Mouse (Mus musculus): Measurements from ENCODE around the gene Maff.

Gene Maff

GRCm38 (mm10) chr15:79359954-79360353 is 13.5 kb downstream of the Maff start:
- no peak for DNase-seq (ENCODE audit: extremely low read depth, low read depth)

GRCm38 (mm10) chr15:79360371-79360770 is 13.9 kb downstream of the Maff start:
- DNase-seq (ENCODE audit: extremely low read depth, low read depth), result no peak

GRCm38 (mm10) chr15:79361023-79361422 is 14.6 kb downstream of the Maff start:
- DNase-seq (ENCODE audit: extremely low read depth, low read depth), result no peak

GRCm38 (mm10) chr15:79364120-79364519 is 17.7 kb downstream of the Maff start:
- no peak for DNase-seq (ENCODE audit: extremely low read depth, low read depth)

GRCm38 (mm10) chr15:79365068-79365467 is 18.6 kb downstream of the Maff start:
- no peak for DNase-seq (ENCODE audit: extremely low read depth, low read depth)

DNA sequence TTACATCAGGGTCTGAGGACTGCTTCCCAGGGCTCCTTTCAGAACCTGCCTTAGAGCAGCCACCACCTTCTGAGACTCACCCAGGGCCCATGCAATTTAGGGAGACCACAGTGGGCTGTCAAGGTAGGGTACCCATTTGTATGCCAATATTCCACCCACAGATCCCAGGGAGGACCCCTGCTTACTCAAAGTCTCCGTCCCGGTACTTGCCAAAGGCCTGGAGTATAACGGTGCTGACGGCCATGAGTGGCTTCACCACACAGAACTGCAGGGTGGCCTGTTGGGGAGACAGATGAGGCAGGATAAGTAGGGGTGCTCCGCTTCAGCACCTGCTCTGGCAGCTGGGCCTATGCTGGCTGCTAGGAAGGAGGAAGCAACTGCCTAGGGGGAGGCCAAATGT is 20.0 kb downstream of the Maff start:
- no peak for DNase-seq (ENCODE audit: extremely low read depth, low read depth)

- DNase-seq (ENCODE audit: extremely low read depth, low read depth), result no peak
These were observed 21.9 kb downstream of the Maff start for GRCm38 (mm10) chr15:79368313-79368811.

DNA sequence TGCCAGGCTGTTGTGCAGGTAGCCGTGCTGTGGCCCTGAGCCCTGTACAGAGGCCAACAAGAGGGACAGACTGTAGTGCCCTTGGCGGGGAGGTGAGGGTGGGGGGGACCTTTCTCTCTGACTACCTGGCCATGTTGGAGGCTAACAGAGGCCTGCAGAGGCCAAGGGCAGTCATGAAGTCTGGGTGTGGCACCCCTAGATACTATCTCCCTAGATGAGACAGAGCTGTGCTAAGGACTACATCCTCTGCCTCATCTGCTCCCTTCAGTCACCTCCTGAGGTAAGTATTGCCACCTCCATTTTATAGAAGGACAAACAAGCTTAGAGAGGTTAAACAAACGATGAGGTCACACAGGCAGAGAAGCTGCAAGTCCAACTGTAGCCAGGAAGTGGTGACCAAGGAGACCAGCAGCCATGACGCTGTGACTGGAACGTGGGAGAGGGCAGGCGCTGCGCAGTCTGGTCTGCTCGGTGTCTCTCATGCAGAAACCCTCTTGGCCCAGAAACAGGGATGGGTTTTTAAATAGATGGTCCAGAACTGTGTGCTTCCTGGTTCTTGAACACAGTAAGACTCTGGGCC is 22.5 kb downstream of the Maff start:
- DNase-seq (ENCODE audit: extremely low read depth, low read depth), result no peak

GRCm38 (mm10) chr15:79369452-79370280 is 23.2 kb downstream of the Maff start:
- DNase-seq (ENCODE audit: extremely low read depth, low read depth), result no peak

- DNase-seq (ENCODE audit: extremely low read depth, low read depth), result no peak
These were observed 23.9 kb downstream of the Maff start for GRCm38 (mm10) chr15:79370281-79370843.

- DNase-seq (ENCODE audit: extremely low read depth, low read depth), result no peak
These were observed 28.3 kb downstream of the Maff start for GRCm38 (mm10) chr15:79374760-79375159.

DNA sequence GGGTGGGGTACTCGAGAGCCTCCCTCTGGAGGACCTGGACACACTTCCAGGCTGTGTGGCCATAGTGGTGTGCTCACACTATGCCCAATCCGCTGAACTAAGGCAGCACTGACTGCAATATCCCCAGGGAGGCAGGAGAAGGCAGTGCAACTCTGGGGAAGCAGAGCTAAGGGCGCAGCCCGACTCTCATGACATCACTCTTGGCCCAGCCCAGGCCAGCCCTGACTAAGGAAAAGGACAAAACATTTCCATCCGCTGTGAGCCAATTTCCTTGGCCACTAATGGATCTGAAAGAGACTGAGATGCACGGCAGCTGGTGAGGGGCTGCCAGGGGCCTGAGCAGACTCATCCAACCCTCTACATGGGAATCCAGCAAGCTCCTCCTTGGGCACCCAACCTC is 31.3 kb downstream of the Maff start:
- DNase-seq (ENCODE audit: extremely low read depth, low read depth), result no peak

DNA sequence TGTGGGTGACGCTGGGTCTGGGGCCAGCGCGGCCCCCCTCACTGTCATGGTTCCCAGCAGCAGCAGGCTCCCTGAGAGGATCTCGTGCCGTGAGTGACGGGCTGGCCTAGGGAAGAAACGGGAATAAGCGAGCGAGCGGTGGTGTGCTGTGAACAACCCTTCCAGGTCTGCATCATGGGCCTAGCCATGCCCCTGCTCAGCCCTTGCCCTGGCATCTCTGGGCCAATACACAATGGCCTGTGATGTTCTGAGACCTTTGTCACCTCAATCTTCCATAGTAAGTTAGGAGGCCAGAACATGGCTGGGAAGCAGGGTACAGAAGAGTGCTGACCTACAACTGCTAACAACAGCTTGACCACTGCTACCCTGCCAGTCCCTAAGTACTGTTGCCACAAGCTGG is 32.2 kb downstream of the Maff start:
- no peak for DNase-seq (ENCODE audit: extremely low read depth, low read depth)

- no peak for DNase-seq (ENCODE audit: extremely low read depth, low read depth)
These were observed 33.2 kb downstream of the Maff start for GRCm38 (mm10) chr15:79379658-79380057.

- DNase-seq (ENCODE audit: extremely low read depth, low read depth), result no peak
These were observed 34.3 kb downstream of the Maff start for GRCm38 (mm10) chr15:79380468-79381444.

GRCm38 (mm10) chr15:79381644-79382043 is 35.2 kb downstream of the Maff start:
- DNase-seq (ENCODE audit: extremely low read depth, low read depth), result no peak

- no peak for DNase-seq (ENCODE audit: extremely low read depth, low read depth)
These were observed 40.7 kb downstream of the Maff start for GRCm38 (mm10) chr15:79387081-79387480.

DNA sequence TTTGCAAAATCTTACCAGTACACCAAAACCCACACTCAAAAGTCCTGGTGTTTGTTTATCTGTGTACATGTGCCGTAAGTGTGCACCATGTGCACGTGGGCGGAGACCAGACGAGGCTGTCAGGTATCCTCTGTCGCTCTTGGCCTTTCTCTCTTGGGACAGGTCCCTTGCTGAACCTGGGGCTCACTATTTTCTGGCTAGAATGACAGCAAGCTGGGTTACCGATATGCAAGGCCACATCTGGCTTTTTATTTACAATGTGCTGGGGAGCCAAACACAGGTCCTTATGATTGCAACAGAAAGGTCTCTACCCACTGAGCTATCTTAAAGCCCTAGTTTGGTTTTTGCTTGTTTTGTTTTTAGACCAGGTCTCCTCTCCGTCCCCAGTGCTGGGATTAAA is 41.2 kb downstream of the Maff start:
- no peak for DNase-seq (ENCODE audit: extremely low read depth, low read depth)

- no peak for DNase-seq (ENCODE audit: extremely low read depth, low read depth)
These were observed 41.8 kb downstream of the Maff start for GRCm38 (mm10) chr15:79388171-79388570.

GRCm38 (mm10) chr15:79390434-79390833 is 44.0 kb downstream of the Maff start:
- DNase-seq (ENCODE audit: extremely low read depth, low read depth), result no peak

DNA sequence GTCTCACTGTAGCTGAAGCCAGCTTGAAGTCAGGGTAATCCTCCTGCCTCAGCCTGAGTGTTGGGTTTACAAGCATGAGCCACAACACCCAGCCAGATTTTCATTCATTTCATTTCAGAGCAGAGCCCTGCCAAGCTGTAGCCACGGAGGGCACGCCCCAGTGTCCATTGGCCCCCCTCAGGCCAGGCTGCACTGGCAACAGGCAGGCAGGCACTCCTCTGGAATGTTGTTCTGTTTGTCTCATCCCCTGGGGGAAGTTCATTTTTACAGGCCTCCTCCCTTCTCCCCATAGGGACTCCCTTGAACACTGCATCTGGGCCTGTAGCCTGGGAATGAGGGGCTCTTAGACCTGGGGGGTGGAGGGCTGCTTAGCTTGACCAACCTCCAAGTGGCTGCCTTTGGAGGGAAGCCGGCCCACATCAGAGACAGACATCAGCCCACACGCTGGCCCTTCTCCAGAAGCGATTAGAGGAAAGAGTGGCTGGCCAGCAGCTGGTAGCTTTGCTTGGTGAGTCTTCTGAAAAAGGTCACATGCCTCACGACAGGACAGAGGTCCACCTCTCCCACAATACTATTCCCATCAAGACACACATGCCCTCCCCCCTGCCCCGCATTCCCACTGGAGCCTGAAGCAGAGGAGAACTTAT is 45.1 kb downstream of the Maff start:
- DNase-seq (ENCODE audit: extremely low read depth, low read depth), result no peak

Measured in MEL-GATA-1-ER (cell line).